Mouse (Mus musculus): ENCODE measurements around the gene Ly6g5c.

DNA sequence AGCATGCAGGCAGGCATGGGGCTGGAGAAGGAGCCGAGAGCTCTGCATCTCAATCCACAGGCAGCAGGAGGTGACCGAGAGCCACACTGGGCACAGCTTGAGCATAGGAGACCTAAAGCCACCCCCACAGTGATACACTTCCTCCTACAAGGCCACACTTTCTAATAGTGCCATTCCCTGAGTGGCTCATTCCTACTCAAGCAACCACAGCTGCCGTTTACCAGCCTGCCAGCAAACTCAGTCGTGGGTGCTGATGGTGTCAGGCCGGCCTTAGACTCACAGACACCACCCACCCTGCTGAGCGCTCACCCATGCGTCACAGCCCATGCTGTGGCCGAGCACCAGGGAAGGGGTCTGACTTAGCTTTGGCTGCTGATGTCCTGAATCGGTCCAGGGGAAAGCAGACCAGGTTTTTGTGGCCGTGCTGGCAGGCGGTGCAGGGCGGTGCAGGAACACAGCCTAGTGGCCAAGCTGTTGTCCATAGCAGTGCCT, 10.9 kb upstream of the Ly6g5c start:
- TF ChIP-seq CTCF (IDR thresholded peaks at IDR 0.05; ENCODE audit: low read depth) (no peak), EP300 (IDR thresholded peaks at IDR 0.05; ENCODE audit: low read depth) (no peak)
